ENCODE assay signal across 14 mouse cellular contexts in genomic region chr8:70552836-70553235, GRCm38 (mm10). TPM values are rescaled to one million over a fixed set of nuclear protein-coding genes. Genes with fewer than 3 reads are reported as not detected.
A peak's percentile ranks its signal among the peaks of the same experiment; 100 is the strongest.
DNase-seq lines count a peak whose midpoint lies in the region; ATAC-seq and TF ChIP-seq lines count a peak whose summit lies in the region.
"Had no signal": no experiment of that assay in that cellular context is flagged by ENCODE, and none has a peak within 500 bp of the region (broad histone marks: within the 10 kb centered on the region; RNA-seq: fewer than 3 reads in every experiment).

No protein-coding gene starts in this region.

- H3K4me1 ChIP-seq in heart, embryonic 13.5 days = peaks cover 61% of the 10 kb centered on the region
- peaks cover 15% of the 10 kb centered on the region for H3K4me1 ChIP-seq in midbrain, embryonic 13.5 days (replicated peaks)
- H3K4me1 ChIP-seq in midbrain, embryonic 14.5 days (ENCODE audit: control insufficient read depth, insufficient read depth, low read length) = 0 out of 2 replicates have a peak, but pooled peaks cover 2% of the 10 kb centered on the region
- H3K4me1 ChIP-seq in liver, embryonic 16.5 days (ENCODE audit: control insufficient read depth, low read depth, low read length) = peaks cover 66% of the 10 kb centered on the region
- H3K4me1 ChIP-seq in stomach, postnatal 0 days (replicated peaks; ENCODE audit: control insufficient read depth, insufficient read depth) = peaks cover 8% of the 10 kb centered on the region
- H3K4me1 ChIP-seq in kidney, adult 2 months (ENCODE audit: control insufficient read depth, insufficient read depth, low read length) = peaks cover 20% of the 10 kb centered on the region

- no peak for ATAC-seq in heart, embryonic 13.5 days (ENCODE audit: extremely low read depth, insufficient number of reproducible peaks, low FRiP score, low TSS enrichment)
- ATAC-seq in midbrain, embryonic 13.5 days = no peak
- ATAC-seq in midbrain, embryonic 14.5 days (ENCODE audit: low FRiP score, low TSS enrichment) = no peak
- ATAC-seq in liver, embryonic 16.5 days (ENCODE audit: low read depth) = no peak
- 0 out of 2 replicates have a peak, but pooled peaks have one; percentile 25 for ATAC-seq in stomach, postnatal 0 days (ENCODE audit: low FRiP score, low TSS enrichment)
- ATAC-seq: forebrain, postnatal 0 days; intestine, postnatal 0 days had no signal

- no peaks in the 10 kb centered on the region for H3K27me3 ChIP-seq in heart, embryonic 13.5 days (replicated peaks)
- H3K27me3 ChIP-seq in midbrain, embryonic 13.5 days = no peaks in the 10 kb centered on the region
- no peaks in the 10 kb centered on the region for H3K27me3 ChIP-seq in midbrain, embryonic 14.5 days (ENCODE audit: control insufficient read depth, insufficient read depth, low read length)
- H3K27me3 ChIP-seq in liver, embryonic 16.5 days (ENCODE audit: control insufficient read depth, insufficient read depth, low read depth, low read length) = no peaks in the 10 kb centered on the region
- H3K27me3 ChIP-seq in stomach, postnatal 0 days (ENCODE audit: control insufficient read depth, insufficient read depth, low read length) = no peaks in the 10 kb centered on the region
- H3K27me3 ChIP-seq in kidney, adult 2 months (replicated peaks; ENCODE audit: control insufficient read depth, insufficient read depth, low read length) = no peaks in the 10 kb centered on the region
- H3K27me3 ChIP-seq: embryonic facial prominence, embryonic 13.5 days had no signal

- TF ChIP-seq POLR2A in kidney, adult 2 months (IDR thresholded peaks at IDR 0.05; ENCODE audit: low read depth, low read length) = no peak

- 9% methylated on average over 1 of the region's 1 CpGs for WGBS in heart, embryonic 13.5 days
- WGBS in midbrain, embryonic 13.5 days = 63% methylated on average over 1 of the region's 1 CpGs
- WGBS in midbrain, embryonic 14.5 days = 65% methylated on average over 1 of the region's 1 CpGs
- WGBS in liver, embryonic 16.5 days (ENCODE audit: insufficient replicate concordance) = 19% methylated on average over 1 of the region's 1 CpGs
- 4% methylated on average over 1 of the region's 1 CpGs for WGBS in stomach, postnatal 0 days
- WGBS in kidney, adult 2 months = 29% methylated on average over 1 of the region's 1 CpGs

- no peak for TF ChIP-seq EP300 in stomach, postnatal 0 days (optimal IDR thresholded peaks at IDR 0.05)

- H3K9ac ChIP-seq in heart, embryonic 13.5 days = no peak overlapping the region
- H3K9ac ChIP-seq in midbrain, embryonic 13.5 days (replicated peaks) = 0 out of 2 replicates have a peak overlapping the region, but pooled peaks have one; percentile 14
- no peak overlapping the region for H3K9ac ChIP-seq in midbrain, embryonic 14.5 days (replicated peaks; ENCODE audit: low read length)
- no peak overlapping the region for H3K9ac ChIP-seq in liver, embryonic 16.5 days (ENCODE audit: low read depth, low read length)
- no peak overlapping the region for H3K9ac ChIP-seq in stomach, postnatal 0 days (ENCODE audit: low read length)
- H3K9ac ChIP-seq: embryonic facial prominence, embryonic 13.5 days; forebrain, postnatal 0 days; liver, embryonic 14.5 days had no signal

- peaks cover 8% of the 10 kb centered on the region; the same call in 1 of the 2 replicates for H3K36me3 ChIP-seq in heart, embryonic 13.5 days
- no peaks in the 10 kb centered on the region for H3K36me3 ChIP-seq in midbrain, embryonic 13.5 days
- H3K36me3 ChIP-seq in midbrain, embryonic 14.5 days (ENCODE audit: control insufficient read depth, insufficient read depth, low read length) = peaks cover 4% of the 10 kb centered on the region; the same call in 1 of the 2 replicates
- H3K36me3 ChIP-seq in liver, embryonic 16.5 days (ENCODE audit: control insufficient read depth, insufficient read depth) = no peaks in the 10 kb centered on the region; the same call in 1 of the 2 replicates
- H3K36me3 ChIP-seq in stomach, postnatal 0 days (ENCODE audit: control insufficient read depth, insufficient read depth, low read length) = peaks cover 2% of the 10 kb centered on the region; the same call in 1 of the 2 replicates
- H3K36me3 ChIP-seq in kidney, adult 2 months (ENCODE audit: control insufficient read depth, insufficient read depth, low read length) = no peaks in the 10 kb centered on the region

- DNase-seq in heart, adult 11 months = no peak
- DNase-seq in midbrain, embryonic 14.5 days = no peak
- no peak for DNase-seq in stomach, postnatal 0 days (ENCODE audit: low spot score)
- DNase-seq in embryo, embryonic 9.5 days (ENCODE audit: extremely low spot score) = no peak
- DNase-seq in kidney, adult 2 months = no peak
- DNase-seq: cerebellum, adult 18-20 months; forebrain, postnatal 0 days; thymus, postnatal 4 days had no signal

- H3K4me2 ChIP-seq in heart, embryonic 13.5 days = no peak overlapping the region
- H3K4me2 ChIP-seq in midbrain, embryonic 13.5 days (replicated peaks) = no peak overlapping the region
- H3K4me2 ChIP-seq in midbrain, embryonic 14.5 days (ENCODE audit: low read length) = no peak overlapping the region
- H3K4me2 ChIP-seq in liver, embryonic 16.5 days (ENCODE audit: low read depth, low read length) = no peak overlapping the region
- no peak overlapping the region for H3K4me2 ChIP-seq in stomach, postnatal 0 days (replicated peaks; ENCODE audit: low read depth)
- H3K4me2 ChIP-seq: embryonic facial prominence, embryonic 13.5 days had no signal

- H3K9me3 ChIP-seq in heart, embryonic 13.5 days = no peaks in the 10 kb centered on the region
- no peaks in the 10 kb centered on the region for H3K9me3 ChIP-seq in midbrain, embryonic 13.5 days
- H3K9me3 ChIP-seq in midbrain, embryonic 14.5 days (ENCODE audit: control insufficient read depth, low read length) = no peaks in the 10 kb centered on the region
- no peaks in the 10 kb centered on the region for H3K9me3 ChIP-seq in liver, embryonic 16.5 days (replicated peaks; ENCODE audit: control insufficient read depth, low read length)
- no peaks in the 10 kb centered on the region for H3K9me3 ChIP-seq in stomach, postnatal 0 days (ENCODE audit: control insufficient read depth, low read length)
- H3K9me3 ChIP-seq: embryonic facial prominence, embryonic 13.5 days had no signal

- no peak overlapping the region for H3K4me3 ChIP-seq in heart, embryonic 13.5 days
- no peak overlapping the region for H3K4me3 ChIP-seq in midbrain, embryonic 13.5 days (replicated peaks)
- H3K4me3 ChIP-seq in midbrain, embryonic 14.5 days (replicated peaks; ENCODE audit: low read depth, low read length) = no peak overlapping the region
- H3K4me3 ChIP-seq in liver, embryonic 16.5 days (ENCODE audit: low read depth, low read length) = no peak overlapping the region
- no peak overlapping the region for H3K4me3 ChIP-seq in stomach, postnatal 0 days (ENCODE audit: low read depth, low read length)
- H3K4me3 ChIP-seq in kidney, adult 2 months (ENCODE audit: insufficient read depth, low read depth, low read length) = no peak overlapping the region
- H3K4me3 ChIP-seq: embryonic facial prominence, embryonic 13.5 days had no signal

- no peak for TF ChIP-seq CTCF in stomach, postnatal 0 days (IDR thresholded peaks at IDR 0.05; ENCODE audit: low read depth)
- no peak for TF ChIP-seq CTCF in kidney, adult 2 months (conservative IDR thresholded peaks at IDR 0.05; ENCODE audit: insufficient read depth, insufficient read length, low read depth, low read length)

- H3K27ac ChIP-seq in heart, embryonic 13.5 days (replicated peaks) = peak overlapping the region; percentile 74
- no peak overlapping the region for H3K27ac ChIP-seq in midbrain, embryonic 13.5 days
- no peak overlapping the region for H3K27ac ChIP-seq in midbrain, embryonic 14.5 days (replicated peaks; ENCODE audit: low read depth, low read length)
- H3K27ac ChIP-seq in liver, embryonic 16.5 days (ENCODE audit: low read length) = 0 out of 2 replicates have a peak overlapping the region, but pooled peaks have one; percentile 7
- H3K27ac ChIP-seq in stomach, postnatal 0 days (replicated peaks) = no peak overlapping the region; the same call in 1 of the 2 replicates
- no peak overlapping the region for H3K27ac ChIP-seq in kidney, adult 2 months (ENCODE audit: insufficient read depth, low read depth, low read length)
- H3K27ac ChIP-seq: embryonic facial prominence, embryonic 13.5 days; liver, embryonic 14.5 days had no signal

RNA-seq across cellular contexts. Expression of gene Ell, which starts 13.6 kb away (rescaled TPM):
- 11.6 and 12.5 TPM in 2 replicates for polyA plus RNA-seq in heart, embryonic 13.5 days (2015; fragmentation: Nextera tagmentation; extraction: Ambion mirVana)
- 17.8 and 18.0 TPM in 2 replicates for polyA plus RNA-seq in midbrain, embryonic 13.5 days (2015; fragmentation: Nextera tagmentation; extraction: Ambion mirVana)
- polyA plus RNA-seq in midbrain, embryonic 14.5 days (2014; fragmentation: Nextera tagmentation; extraction: Ambion mirVana) = 14.9 and 17.1 TPM in 2 replicates
- 12.9 and 16.8 TPM in 2 replicates for polyA plus RNA-seq in liver, embryonic 16.5 days (2015; fragmentation: Nextera tagmentation; extraction: Ambion mirVana)
- 11.1 and 13.5 TPM in 2 replicates for polyA plus RNA-seq in stomach, postnatal 0 days (2015; fragmentation: Nextera tagmentation; extraction: Ambion mirVana)
- polyA plus RNA-seq in kidney, adult 2 months (2012; rRNA removed) = 16.4 and 18.1 TPM in 2 replicates

RNA-seq across cellular contexts. Expression of gene Kxd1, which starts 25.1 kb away (rescaled TPM):
- polyA plus RNA-seq in heart, embryonic 13.5 days (2015; fragmentation: Nextera tagmentation; extraction: Ambion mirVana) = 65.8 and 71.2 TPM in 2 replicates
- polyA plus RNA-seq in midbrain, embryonic 13.5 days (2015; fragmentation: Nextera tagmentation; extraction: Ambion mirVana) = 44.5 and 48.1 TPM in 2 replicates
- polyA plus RNA-seq in midbrain, embryonic 14.5 days (2014; fragmentation: Nextera tagmentation; extraction: Ambion mirVana) = 50.7 and 52.6 TPM in 2 replicates
- 27.6 and 29.0 TPM in 2 replicates for polyA plus RNA-seq in liver, embryonic 16.5 days (2015; fragmentation: Nextera tagmentation; extraction: Ambion mirVana)
- 47.1 and 54.6 TPM in 2 replicates for polyA plus RNA-seq in stomach, postnatal 0 days (2015; fragmentation: Nextera tagmentation; extraction: Ambion mirVana)
- polyA plus RNA-seq in kidney, adult 2 months (2012; rRNA removed) = 151 TPM in 2 replicates

RNA-seq across cellular contexts. Expression of gene Fkbp8, which starts 25.3 kb away (rescaled TPM):
- 240 and 251 TPM in 2 replicates for polyA plus RNA-seq in heart, embryonic 13.5 days (2015; fragmentation: Nextera tagmentation; extraction: Ambion mirVana)
- polyA plus RNA-seq in midbrain, embryonic 13.5 days (2015; fragmentation: Nextera tagmentation; extraction: Ambion mirVana) = 370 and 392 TPM in 2 replicates
- 328 and 408 TPM in 2 replicates for polyA plus RNA-seq in midbrain, embryonic 14.5 days (2014; fragmentation: Nextera tagmentation; extraction: Ambion mirVana)
- 155 and 158 TPM in 2 replicates for polyA plus RNA-seq in liver, embryonic 16.5 days (2015; fragmentation: Nextera tagmentation; extraction: Ambion mirVana)
- polyA plus RNA-seq in stomach, postnatal 0 days (2015; fragmentation: Nextera tagmentation; extraction: Ambion mirVana) = 179 and 188 TPM in 2 replicates
- polyA plus RNA-seq in kidney, adult 2 months (2012; rRNA removed) = 320 and 410 TPM in 2 replicates

RNA-seq across cellular contexts. Expression of gene Isyna1, which starts 41.3 kb away (rescaled TPM):
- 135 and 145 TPM in 2 replicates for polyA plus RNA-seq in heart, embryonic 13.5 days (2015; fragmentation: Nextera tagmentation; extraction: Ambion mirVana)
- 119 and 133 TPM in 2 replicates for polyA plus RNA-seq in midbrain, embryonic 13.5 days (2015; fragmentation: Nextera tagmentation; extraction: Ambion mirVana)
- 91.9 and 101 TPM in 2 replicates for polyA plus RNA-seq in midbrain, embryonic 14.5 days (2014; fragmentation: Nextera tagmentation; extraction: Ambion mirVana)
- 35.0 and 38.0 TPM in 2 replicates for polyA plus RNA-seq in liver, embryonic 16.5 days (2015; fragmentation: Nextera tagmentation; extraction: Ambion mirVana)
- 37.4 and 39.3 TPM in 2 replicates for polyA plus RNA-seq in stomach, postnatal 0 days (2015; fragmentation: Nextera tagmentation; extraction: Ambion mirVana)
- polyA plus RNA-seq in kidney, adult 2 months (2012; rRNA removed) = 127 and 159 TPM in 2 replicates

RNA-seq across cellular contexts. Expression of gene Uba52, which starts 42.2 kb away (rescaled TPM):
- polyA plus RNA-seq in heart, embryonic 13.5 days (2015; fragmentation: Nextera tagmentation; extraction: Ambion mirVana) = 842 and 891 TPM in 2 replicates
- polyA plus RNA-seq in midbrain, embryonic 13.5 days (2015; fragmentation: Nextera tagmentation; extraction: Ambion mirVana) = 680 and 755 TPM in 2 replicates
- polyA plus RNA-seq in midbrain, embryonic 14.5 days (2014; fragmentation: Nextera tagmentation; extraction: Ambion mirVana) = 696 and 821 TPM in 2 replicates
- polyA plus RNA-seq in liver, embryonic 16.5 days (2015; fragmentation: Nextera tagmentation; extraction: Ambion mirVana) = 490 and 558 TPM in 2 replicates
- 951 and 966 TPM in 2 replicates for polyA plus RNA-seq in stomach, postnatal 0 days (2015; fragmentation: Nextera tagmentation; extraction: Ambion mirVana)
- 620 and 835 TPM in 2 replicates for polyA plus RNA-seq in kidney, adult 2 months (2012; rRNA removed)

Comparison
In these comparisons a context has a peak if more than half of its experiments do, and no peak if none do; other contexts are left out.
1. H3K27ac ChIP-seq: peak in heart, embryonic 13.5 days (single experiment) and liver, embryonic 16.5 days (single experiment); none in midbrain, embryonic 13.5 days (single experiment), midbrain, embryonic 14.5 days (single experiment), stomach, postnatal 0 days (single experiment) and kidney, adult 2 months (single experiment).